Mouse (Mus musculus): ENCODE data around the gene Psmc5. TPM values are rescaled to one million over a fixed set of nuclear protein-coding genes. Genes with fewer than 3 reads are reported as not detected.

The Psmc5 gene
- polyA plus RNA-seq, 1 experiment, result 165 TPM

GRCm38 (mm10) chr11:106286206-106286605 lies 30.3 kb downstream of the Psmc5 start:
- DNase-seq (ENCODE audit: low read depth), result no peak
- no peak for TF ChIP-seq CTCF (IDR thresholded peaks at IDR 0.05; ENCODE audit: borderline replicate concordance, extremely low read depth, insufficient read depth, insufficient read length)
- no peak for TF ChIP-seq POLR2A (IDR thresholded peaks at IDR 0.05; ENCODE audit: borderline replicate concordance, extremely low read depth, insufficient read depth, insufficient read length, poor library complexity, severe bottlenecking)

- TF ChIP-seq POLR2A (IDR thresholded peaks at IDR 0.05; ENCODE audit: borderline replicate concordance, extremely low read depth, insufficient read depth, insufficient read length, poor library complexity, severe bottlenecking) (no peak), CTCF (IDR thresholded peaks at IDR 0.05; ENCODE audit: borderline replicate concordance, extremely low read depth, insufficient read depth, insufficient read length) (no peak)
- peak; percentile 54 for DNase-seq (ENCODE audit: low read depth)
Observed at GRCm38 (mm10) chr11:106286987-106287386, 31.0 kb downstream of the Psmc5 start.

GRCm38 (mm10) chr11:106289369-106289768 lies 33.4 kb downstream of the Psmc5 start:
- peak; percentile 57 for DNase-seq (ENCODE audit: low read depth)
- TF ChIP-seq POLR2A (IDR thresholded peaks at IDR 0.05; ENCODE audit: borderline replicate concordance, extremely low read depth, insufficient read depth, insufficient read length, poor library complexity, severe bottlenecking), result no peak
- TF ChIP-seq CTCF (IDR thresholded peaks at IDR 0.05; ENCODE audit: borderline replicate concordance, extremely low read depth, insufficient read depth, insufficient read length), result peak; percentile 17; the same call in 1 of the 2 replicates

DNA sequence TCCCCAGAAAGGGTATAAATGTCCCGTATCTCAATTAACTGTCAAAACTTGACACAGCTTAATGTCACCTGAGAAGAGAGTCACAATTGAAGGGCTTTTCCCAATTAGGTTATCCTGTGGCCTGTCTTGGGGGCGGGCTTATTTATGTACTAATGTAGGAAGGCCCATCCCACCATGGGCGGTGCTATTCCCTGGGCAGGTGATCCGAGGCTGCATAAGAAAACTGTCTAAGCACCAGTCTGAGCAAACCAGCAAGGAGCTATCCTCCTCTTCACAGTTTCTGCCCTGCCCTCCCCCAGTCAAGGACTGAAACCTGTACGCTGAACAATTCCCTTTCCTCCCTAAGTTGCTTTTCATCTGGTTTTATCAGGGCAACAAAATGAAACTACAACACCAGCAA lies 34.4 kb downstream of the Psmc5 start:
- DNase-seq (ENCODE audit: low read depth), result no peak
- TF ChIP-seq POLR2A (IDR thresholded peaks at IDR 0.05; ENCODE audit: borderline replicate concordance, extremely low read depth, insufficient read depth, insufficient read length, poor library complexity, severe bottlenecking) (no peak), CTCF (IDR thresholded peaks at IDR 0.05; ENCODE audit: borderline replicate concordance, extremely low read depth, insufficient read depth, insufficient read length) (no peak)

- TF ChIP-seq POLR2A (IDR thresholded peaks at IDR 0.05; ENCODE audit: borderline replicate concordance, extremely low read depth, insufficient read depth, insufficient read length, poor library complexity, severe bottlenecking), result no peak
- TF ChIP-seq CTCF (IDR thresholded peaks at IDR 0.05; ENCODE audit: borderline replicate concordance, extremely low read depth, insufficient read depth, insufficient read length), result no peak
- no peak for DNase-seq (ENCODE audit: low read depth)
Observed at GRCm38 (mm10) chr11:106291861-106292260, 35.9 kb downstream of the Psmc5 start.

DNA sequence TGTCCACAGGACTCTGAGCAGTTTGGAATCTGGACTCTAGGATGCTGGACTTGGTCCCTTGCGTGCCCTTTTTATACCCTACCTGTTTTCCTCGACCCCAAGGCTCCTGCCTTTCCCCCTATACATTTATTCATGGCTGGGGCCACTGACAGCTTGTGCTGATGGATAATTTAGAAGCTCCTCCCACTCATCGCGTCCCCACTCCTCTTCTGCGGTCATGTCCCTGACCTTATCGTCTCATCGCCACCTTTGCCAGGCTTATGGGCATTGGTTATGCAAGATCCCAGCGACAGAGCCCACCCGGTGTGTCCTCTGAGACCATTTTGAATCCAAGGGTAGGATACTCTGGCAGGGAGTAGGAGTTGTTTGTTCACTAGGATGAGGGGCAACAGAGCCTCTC lies 45.8 kb downstream of the Psmc5 start, which contains the start of gene Gh:
Gh (minus strand) TSS at position 101 of the 400 bp plus-strand sequence.
- DNase-seq (ENCODE audit: low read depth), result no peak
- TF ChIP-seq POLR2A (IDR thresholded peaks at IDR 0.05; ENCODE audit: borderline replicate concordance, extremely low read depth, insufficient read depth, insufficient read length, poor library complexity, severe bottlenecking), result no peak
- TF ChIP-seq CTCF (IDR thresholded peaks at IDR 0.05; ENCODE audit: borderline replicate concordance, extremely low read depth, insufficient read depth, insufficient read length), result no peak

GRCm38 (mm10) chr11:106302634-106303033 lies 46.7 kb downstream of the Psmc5 start:
- DNase-seq (ENCODE audit: low read depth), result peak; percentile 72
- TF ChIP-seq CTCF (IDR thresholded peaks at IDR 0.05; ENCODE audit: borderline replicate concordance, extremely low read depth, insufficient read depth, insufficient read length), result peak; percentile 81
- TF ChIP-seq POLR2A (IDR thresholded peaks at IDR 0.05; ENCODE audit: borderline replicate concordance, extremely low read depth, insufficient read depth, insufficient read length, poor library complexity, severe bottlenecking), result no peak

DNA sequence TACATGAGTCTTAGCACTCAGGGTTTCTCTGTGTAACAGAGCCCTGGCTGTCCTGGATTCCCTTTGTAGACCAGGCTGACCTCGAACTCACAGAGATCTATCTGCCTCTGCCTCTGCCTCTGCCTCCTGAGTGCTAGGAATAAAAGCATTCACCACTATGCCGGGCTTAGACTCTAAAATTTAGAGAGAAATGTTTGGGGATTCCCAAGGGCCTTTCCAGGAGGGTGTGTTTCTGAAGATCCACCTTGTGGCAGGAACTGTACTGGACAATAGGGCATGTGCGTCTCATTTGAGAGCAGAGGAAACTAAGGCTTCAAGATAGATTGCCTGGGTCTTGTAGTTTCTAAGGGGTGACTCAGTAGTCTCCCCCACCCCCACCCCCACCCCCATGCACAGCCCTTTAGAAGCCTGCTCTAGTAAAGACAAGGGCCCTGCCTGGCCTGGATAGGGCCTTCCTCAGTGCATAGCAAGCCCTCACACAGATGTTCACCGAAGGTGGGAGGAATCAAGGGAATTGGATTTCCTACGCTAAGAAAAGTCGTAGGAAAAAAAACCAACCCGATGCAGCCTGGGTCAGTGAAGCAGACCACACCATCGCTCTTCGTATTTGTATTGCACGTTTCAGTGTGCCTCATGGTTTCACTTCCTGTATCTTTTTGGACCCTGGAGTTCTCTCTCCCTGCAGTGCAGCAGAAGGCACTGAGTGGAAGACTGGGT lies 49.6 kb downstream of the Psmc5 start:
- no peak for DNase-seq (ENCODE audit: low read depth)
- TF ChIP-seq CTCF (IDR thresholded peaks at IDR 0.05; ENCODE audit: borderline replicate concordance, extremely low read depth, insufficient read depth, insufficient read length), result no peak
- no peak for TF ChIP-seq POLR2A (IDR thresholded peaks at IDR 0.05; ENCODE audit: borderline replicate concordance, extremely low read depth, insufficient read depth, insufficient read length, poor library complexity, severe bottlenecking)

- DNase-seq (ENCODE audit: low read depth), result no peak
- TF ChIP-seq POLR2A (IDR thresholded peaks at IDR 0.05; ENCODE audit: borderline replicate concordance, extremely low read depth, insufficient read depth, insufficient read length, poor library complexity, severe bottlenecking), result no peak
- TF ChIP-seq CTCF (IDR thresholded peaks at IDR 0.05; ENCODE audit: borderline replicate concordance, extremely low read depth, insufficient read depth, insufficient read length), result no peak
Observed at GRCm38 (mm10) chr11:106306065-106306385, 50.1 kb downstream of the Psmc5 start.

DNA sequence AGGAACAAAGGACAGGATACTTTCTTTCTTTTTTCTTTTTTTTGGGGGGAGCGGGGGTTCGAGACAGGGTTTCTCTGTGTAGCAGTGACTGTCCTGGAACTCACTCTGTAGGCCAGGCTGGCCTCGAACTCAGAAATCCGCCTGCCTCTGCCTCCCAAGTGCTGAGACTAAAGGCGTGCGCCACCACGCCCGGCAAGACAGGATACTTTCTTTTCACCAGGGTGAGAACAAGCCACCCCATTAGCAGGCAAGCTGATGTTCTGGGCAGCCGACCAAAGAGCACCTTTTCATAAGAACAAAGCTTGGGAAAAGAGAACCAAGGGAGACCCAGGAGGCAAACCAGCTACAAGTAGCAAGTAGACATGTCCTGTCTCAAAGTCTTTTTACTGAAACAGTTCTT lies 50.8 kb downstream of the Psmc5 start:
- DNase-seq (ENCODE audit: low read depth), result peak; percentile 11
- TF ChIP-seq CTCF (IDR thresholded peaks at IDR 0.05; ENCODE audit: borderline replicate concordance, extremely low read depth, insufficient read depth, insufficient read length) (no peak), POLR2A (IDR thresholded peaks at IDR 0.05; ENCODE audit: borderline replicate concordance, extremely low read depth, insufficient read depth, insufficient read length, poor library complexity, severe bottlenecking) (no peak)

DNA sequence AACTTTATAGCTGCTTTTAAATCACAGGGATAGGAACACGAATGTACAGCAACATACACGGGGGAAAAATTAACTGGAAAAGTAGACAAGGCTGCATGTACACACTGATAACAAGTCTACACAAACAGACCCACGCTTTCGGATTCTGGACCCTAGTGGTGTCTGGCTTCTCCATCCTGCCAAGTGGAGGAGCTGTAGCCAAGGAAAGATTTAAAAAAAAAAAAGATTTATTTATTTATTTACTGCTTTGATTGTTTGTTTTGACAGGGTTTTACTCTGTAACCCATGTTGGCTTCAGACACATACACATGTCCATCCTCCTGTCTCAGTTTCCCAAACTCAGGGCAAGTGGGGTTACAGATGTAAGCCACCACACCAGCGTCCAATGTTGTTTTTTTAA lies 51.5 kb downstream of the Psmc5 start:
- no peak for DNase-seq (ENCODE audit: low read depth)
- TF ChIP-seq CTCF (IDR thresholded peaks at IDR 0.05; ENCODE audit: borderline replicate concordance, extremely low read depth, insufficient read depth, insufficient read length), result no peak
- no peak for TF ChIP-seq POLR2A (IDR thresholded peaks at IDR 0.05; ENCODE audit: borderline replicate concordance, extremely low read depth, insufficient read depth, insufficient read length, poor library complexity, severe bottlenecking)

- TF ChIP-seq POLR2A (IDR thresholded peaks at IDR 0.05; ENCODE audit: borderline replicate concordance, extremely low read depth, insufficient read depth, insufficient read length, poor library complexity, severe bottlenecking), result no peak
- TF ChIP-seq CTCF (IDR thresholded peaks at IDR 0.05; ENCODE audit: borderline replicate concordance, extremely low read depth, insufficient read depth, insufficient read length), result no peak
- DNase-seq (ENCODE audit: low read depth), result no peak
Observed at GRCm38 (mm10) chr11:106308162-106308561, 52.2 kb downstream of the Psmc5 start.
